Mouse (Mus musculus): Measurements from ENCODE around the gene Ankrd34a. TPM values are rescaled to one million over a fixed set of nuclear protein-coding genes. Genes with fewer than 3 reads are reported as not detected.

Gene Ankrd34a
- 16.2 and 21.9 TPM in 2 replicates for polyA plus RNA-seq (2015; fragmentation: Nextera tagmentation; extraction: Ambion mirVana)

DNA sequence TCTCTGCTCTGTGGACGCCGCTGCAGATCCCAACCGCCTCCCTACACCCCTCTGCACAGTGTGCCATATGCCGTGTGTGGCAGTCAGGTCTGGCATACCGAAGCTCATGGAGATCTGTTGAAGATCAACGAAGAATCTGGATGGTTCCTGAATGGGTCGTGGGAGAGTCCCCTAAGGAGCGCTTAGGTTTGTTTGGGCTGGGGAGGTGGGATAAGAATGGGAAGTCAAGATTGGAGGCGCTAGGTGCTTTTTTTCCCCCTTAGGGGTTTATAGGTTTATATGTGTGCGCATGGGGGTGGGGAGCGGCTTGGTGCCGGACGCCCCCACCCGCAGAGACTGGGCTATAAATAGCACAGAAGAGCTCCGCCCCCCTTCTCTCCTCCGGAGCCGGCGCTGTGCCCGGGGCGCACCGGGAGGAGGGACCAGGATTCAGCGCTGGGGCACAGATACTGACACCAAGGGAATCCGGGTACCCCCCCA lies at the start of gene Ankrd34a:
Ankrd34a (plus strand) TSS at position 409 of the 480 bp plus-strand sequence.
- 1% methylated on average over 19 of the region's 23 CpGs for WGBS
- H3K4me1 ChIP-seq (replicated peaks; ENCODE audit: control insufficient read depth, insufficient read depth, low read length): peaks cover 55% of the 10 kb centered on the region
- H3K9ac ChIP-seq (replicated peaks; ENCODE audit: low read depth, low read length): peak within 1 kb of the TSS; percentile 75
- peak within 1 kb of the TSS; percentile 52 for H3K27ac ChIP-seq (ENCODE audit: low read length)
- H3K9me3 ChIP-seq (ENCODE audit: control insufficient read depth, low read length): no peaks in the 10 kb centered on the region
- H3K4me2 ChIP-seq (ENCODE audit: low read length): peak within 1 kb of the TSS; percentile 99
- H3K36me3 ChIP-seq (ENCODE audit: control insufficient read depth, insufficient read depth): no peaks in the 10 kb centered on the region
- H3K27me3 ChIP-seq (replicated peaks; ENCODE audit: control insufficient read depth, insufficient read depth, low read length): no peaks in the 10 kb centered on the region
- no peak for ATAC-seq
- peak within 1 kb of the TSS; percentile 52 for H3K4me3 ChIP-seq (replicated peaks; ENCODE audit: low read length)

GRCm38 (mm10) chr3:96546880-96547279 lies 49.6 kb upstream of the Ankrd34a start:
- Histone ChIP-seq H3K4me2 (ENCODE audit: low read length) (no peak overlapping the region), H3K27me3 (replicated peaks; ENCODE audit: control insufficient read depth, insufficient read depth, low read length) (no peaks in the 10 kb centered on the region), H3K36me3 (ENCODE audit: control insufficient read depth, insufficient read depth) (no peaks in the 10 kb centered on the region), H3K9ac (replicated peaks; ENCODE audit: low read depth, low read length) (no peak overlapping the region), H3K4me3 (replicated peaks; ENCODE audit: low read length) (no peak overlapping the region), H3K27ac (ENCODE audit: low read length) (no peak overlapping the region), H3K9me3 (ENCODE audit: control insufficient read depth, low read length) (no peaks in the 10 kb centered on the region), H3K4me1 (replicated peaks; ENCODE audit: control insufficient read depth, insufficient read depth, low read length) (peaks cover 6% of the 10 kb centered on the region; the same call in 1 of the 2 replicates)
- WGBS: 36% methylated on average over 4 of the region's 4 CpGs
- ATAC-seq: no peak

GRCm38 (mm10) chr3:96547389-96547960 lies 49.0 kb upstream of the Ankrd34a start:
- H3K36me3 ChIP-seq (ENCODE audit: control insufficient read depth, insufficient read depth): no peaks in the 10 kb centered on the region
- no peaks in the 10 kb centered on the region for H3K27me3 ChIP-seq (replicated peaks; ENCODE audit: control insufficient read depth, insufficient read depth, low read length)
- no peak overlapping the region for H3K27ac ChIP-seq (ENCODE audit: low read length)
- ATAC-seq: peak; percentile 74
- H3K4me3 ChIP-seq (replicated peaks; ENCODE audit: low read length): 0 out of 2 replicates have a peak overlapping the region, but pooled peaks have one; percentile 9
- H3K9me3 ChIP-seq (ENCODE audit: control insufficient read depth, low read length): no peaks in the 10 kb centered on the region
- H3K4me2 ChIP-seq (ENCODE audit: low read length): peak overlapping the region; percentile 32
- peaks cover 6% of the 10 kb centered on the region; the same call in 1 of the 2 replicates for H3K4me1 ChIP-seq (replicated peaks; ENCODE audit: control insufficient read depth, insufficient read depth, low read length)
- 5% methylated on average over 14 of the region's 14 CpGs for WGBS
- H3K9ac ChIP-seq (replicated peaks; ENCODE audit: low read depth, low read length): no peak overlapping the region

DNA sequence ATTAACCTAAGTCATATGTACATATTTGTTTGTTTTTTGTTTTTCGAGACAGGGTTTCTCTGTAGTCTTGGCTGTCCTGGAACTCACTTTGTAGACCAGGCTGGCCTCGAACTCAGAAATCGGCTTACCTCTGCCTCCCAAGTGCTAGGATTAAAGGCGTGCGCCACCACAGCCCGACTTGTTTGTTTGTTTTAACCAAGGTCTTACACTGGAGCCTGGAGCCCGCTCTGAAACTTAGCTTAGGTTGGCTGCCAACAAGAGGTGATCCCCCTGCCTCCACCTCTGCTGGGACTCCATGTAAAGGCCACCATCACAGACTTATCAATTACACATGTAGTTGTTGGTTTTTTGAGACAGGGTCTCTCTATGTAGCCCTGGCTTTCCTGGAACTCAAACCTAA lies 47.6 kb upstream of the Ankrd34a start:
- Histone ChIP-seq H3K27ac (ENCODE audit: low read length) (no peak overlapping the region), H3K36me3 (ENCODE audit: control insufficient read depth, insufficient read depth) (no peaks in the 10 kb centered on the region), H3K4me1 (replicated peaks; ENCODE audit: control insufficient read depth, insufficient read depth, low read length) (peaks cover 6% of the 10 kb centered on the region; the same call in 1 of the 2 replicates), H3K4me3 (replicated peaks; ENCODE audit: low read length) (no peak overlapping the region), H3K4me2 (ENCODE audit: low read length) (no peak overlapping the region), H3K9me3 (ENCODE audit: control insufficient read depth, low read length) (no peaks in the 10 kb centered on the region), H3K9ac (replicated peaks; ENCODE audit: low read depth, low read length) (no peak overlapping the region), H3K27me3 (replicated peaks; ENCODE audit: control insufficient read depth, insufficient read depth, low read length) (no peaks in the 10 kb centered on the region)
- 87% methylated on average over 7 of the region's 7 CpGs for WGBS
- no peak for ATAC-seq

- H3K27ac ChIP-seq (ENCODE audit: low read length): no peak overlapping the region
- ATAC-seq: no peak
- 81% methylated on average over 5 of the region's 5 CpGs for WGBS
Observed at GRCm38 (mm10) chr3:96549346-96549745, 47.1 kb upstream of the Ankrd34a start.

DNA sequence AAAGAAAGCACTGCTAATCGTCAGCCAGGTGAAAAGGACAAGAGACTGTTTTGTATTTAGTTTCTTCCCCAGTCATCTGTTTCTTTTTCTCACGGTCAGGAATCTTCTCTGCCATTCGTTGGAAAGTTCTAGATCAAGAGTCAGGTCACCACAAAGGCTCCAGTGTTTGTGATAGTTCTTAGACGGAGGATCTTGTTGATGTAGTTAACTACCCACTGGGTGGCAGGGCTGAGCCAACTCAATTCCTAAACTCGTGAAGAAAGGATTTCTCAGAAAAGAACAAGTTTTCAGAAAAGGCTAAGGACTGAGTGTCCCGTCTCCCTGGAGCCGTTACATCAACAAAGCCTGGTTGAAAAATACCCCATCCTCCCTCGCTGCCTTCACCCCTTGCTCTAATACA lies 45.2 kb upstream of the Ankrd34a start:
- 7% methylated on average over 8 of the region's 8 CpGs for WGBS
- Histone ChIP-seq H3K4me1 (replicated peaks; ENCODE audit: control insufficient read depth, insufficient read depth, low read length) (peaks cover 15% of the 10 kb centered on the region), H3K4me3 (replicated peaks; ENCODE audit: low read length) (no peak overlapping the region), H3K4me2 (ENCODE audit: low read length) (no peak overlapping the region), H3K27ac (ENCODE audit: low read length) (no peak overlapping the region), H3K9me3 (ENCODE audit: control insufficient read depth, low read length) (no peaks in the 10 kb centered on the region), H3K36me3 (ENCODE audit: control insufficient read depth, insufficient read depth) (no peaks in the 10 kb centered on the region), H3K27me3 (replicated peaks; ENCODE audit: control insufficient read depth, insufficient read depth, low read length) (no peaks in the 10 kb centered on the region), H3K9ac (replicated peaks; ENCODE audit: low read depth, low read length) (no peak overlapping the region)
- ATAC-seq: no peak

More at GRCm38 (mm10) chr3:96549346-96549745, 47.1 kb upstream of the Ankrd34a start:
- H3K4me2 ChIP-seq (ENCODE audit: low read length): no peak overlapping the region
- no peak overlapping the region for H3K9ac ChIP-seq (replicated peaks; ENCODE audit: low read depth, low read length)
- no peaks in the 10 kb centered on the region for H3K27me3 ChIP-seq (replicated peaks; ENCODE audit: control insufficient read depth, insufficient read depth, low read length)
- H3K36me3 ChIP-seq (ENCODE audit: control insufficient read depth, insufficient read depth): no peaks in the 10 kb centered on the region
- H3K4me1 ChIP-seq (replicated peaks; ENCODE audit: control insufficient read depth, insufficient read depth, low read length): peaks cover 6% of the 10 kb centered on the region; the same call in 1 of the 2 replicates
- H3K4me3 ChIP-seq (replicated peaks; ENCODE audit: low read length): no peak overlapping the region
- no peaks in the 10 kb centered on the region for H3K9me3 ChIP-seq (ENCODE audit: control insufficient read depth, low read length)

DNA sequence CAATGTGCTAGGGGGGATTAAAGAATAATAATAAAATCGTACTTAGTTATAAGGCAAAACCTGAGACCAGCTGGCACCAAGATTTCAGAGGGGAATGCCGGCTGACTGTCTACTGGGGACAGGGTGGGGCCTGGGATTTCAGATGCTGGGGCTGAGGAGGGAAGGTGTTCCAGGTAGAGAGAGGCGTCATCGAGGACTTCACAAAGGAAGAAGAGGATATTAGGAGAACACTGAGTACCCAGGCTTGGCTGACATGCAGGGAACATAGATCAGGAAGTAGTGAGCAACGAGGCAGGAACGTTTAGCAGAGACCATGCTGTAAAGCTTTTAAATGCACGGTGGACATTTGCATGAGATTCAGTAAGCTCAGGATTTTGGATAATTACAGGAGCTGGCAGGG lies 44.5 kb upstream of the Ankrd34a start:
- Histone ChIP-seq H3K4me1 (replicated peaks; ENCODE audit: control insufficient read depth, insufficient read depth, low read length) (peaks cover 22% of the 10 kb centered on the region), H3K4me2 (ENCODE audit: low read length) (no peak overlapping the region), H3K27me3 (replicated peaks; ENCODE audit: control insufficient read depth, insufficient read depth, low read length) (no peaks in the 10 kb centered on the region), H3K9me3 (ENCODE audit: control insufficient read depth, low read length) (no peaks in the 10 kb centered on the region), H3K4me3 (replicated peaks; ENCODE audit: low read length) (no peak overlapping the region), H3K9ac (replicated peaks; ENCODE audit: low read depth, low read length) (no peak overlapping the region), H3K27ac (ENCODE audit: low read length) (no peak overlapping the region), H3K36me3 (ENCODE audit: control insufficient read depth, insufficient read depth) (no peaks in the 10 kb centered on the region)
- ATAC-seq: no peak
- WGBS: 67% methylated on average over 7 of the region's 7 CpGs

- no peak for ATAC-seq
- Histone ChIP-seq H3K27ac (ENCODE audit: low read length) (no peak overlapping the region), H3K4me1 (replicated peaks; ENCODE audit: control insufficient read depth, insufficient read depth, low read length) (peaks cover 22% of the 10 kb centered on the region), H3K9me3 (ENCODE audit: control insufficient read depth, low read length) (no peaks in the 10 kb centered on the region), H3K4me2 (ENCODE audit: low read length) (no peak overlapping the region), H3K4me3 (replicated peaks; ENCODE audit: low read length) (no peak overlapping the region), H3K27me3 (replicated peaks; ENCODE audit: control insufficient read depth, insufficient read depth, low read length) (no peaks in the 10 kb centered on the region), H3K9ac (replicated peaks; ENCODE audit: low read depth, low read length) (no peak overlapping the region), H3K36me3 (ENCODE audit: control insufficient read depth, insufficient read depth) (no peaks in the 10 kb centered on the region)
- WGBS: 85% methylated on average over 6 of the region's 6 CpGs
Observed at GRCm38 (mm10) chr3:96553601-96554000, 42.8 kb upstream of the Ankrd34a start.

GRCm38 (mm10) chr3:96554251-96554650 lies 42.2 kb upstream of the Ankrd34a start:
- H3K27ac ChIP-seq (ENCODE audit: low read length): no peak overlapping the region
- H3K9me3 ChIP-seq (ENCODE audit: control insufficient read depth, low read length): no peaks in the 10 kb centered on the region
- H3K27me3 ChIP-seq (replicated peaks; ENCODE audit: control insufficient read depth, insufficient read depth, low read length): no peaks in the 10 kb centered on the region
- H3K36me3 ChIP-seq (ENCODE audit: control insufficient read depth, insufficient read depth): no peaks in the 10 kb centered on the region
- H3K4me1 ChIP-seq (replicated peaks; ENCODE audit: control insufficient read depth, insufficient read depth, low read length): peaks cover 28% of the 10 kb centered on the region
- H3K9ac ChIP-seq (replicated peaks; ENCODE audit: low read depth, low read length): no peak overlapping the region
- no peak overlapping the region for H3K4me3 ChIP-seq (replicated peaks; ENCODE audit: low read length)
- WGBS: 81% methylated on average over 6 of the region's 6 CpGs
- no peak overlapping the region for H3K4me2 ChIP-seq (ENCODE audit: low read length)
- no peak for ATAC-seq

Measured in forebrain, embryonic 16.5 days (tissue).